Mouse (Mus musculus): Measurements from ENCODE around the gene Gcnt4. TPM values are rescaled to one million over a fixed set of nuclear protein-coding genes. Genes with fewer than 3 reads are reported as not detected.

Gene Gcnt4
- polyA plus RNA-seq, 1 experiment from 2014 or later, result 0.54 TPM

DNA sequence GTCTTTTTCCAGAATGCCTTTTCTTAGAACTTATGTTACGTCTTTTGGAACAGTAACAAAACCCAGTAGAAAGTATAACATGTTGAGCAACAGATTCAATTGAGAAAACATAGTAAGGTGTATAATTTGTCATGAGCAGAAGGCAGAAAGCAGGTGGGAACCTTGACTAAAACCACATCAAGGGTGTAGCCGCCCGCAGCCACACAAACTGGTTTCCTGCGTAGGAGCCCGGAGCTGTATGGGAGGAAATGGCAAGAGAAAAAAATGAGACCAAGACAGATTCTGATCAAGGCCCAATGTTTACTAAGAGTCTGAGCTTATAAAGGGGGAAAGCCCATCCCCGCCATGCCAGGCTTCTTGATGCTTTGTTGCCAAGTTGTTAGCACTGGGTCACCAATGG lies 32.0 kb downstream of the Gcnt4 start:
- no peaks in the 10 kb centered on the region for H3K27me3 ChIP-seq
- H3K27ac ChIP-seq, result no peak overlapping the region
- ATAC-seq (ENCODE audit: low read depth), result no peak
- 0 out of 2 replicates have a peak, but pooled peaks cover 4% of the 10 kb centered on the region for H3K4me1 ChIP-seq (replicated peaks)
- H3K9ac ChIP-seq, result no peak overlapping the region
- 32% methylated on average over 6 of the region's 6 CpGs for WGBS (ENCODE audit: insufficient replicate concordance)
- H3K36me3 ChIP-seq, result no peaks in the 10 kb centered on the region
- no peaks in the 10 kb centered on the region for H3K9me3 ChIP-seq (replicated peaks)
- H3K4me3 ChIP-seq (replicated peaks), result no peak overlapping the region
- DNase-seq, result no peak
- H3K4me2 ChIP-seq, result no peak overlapping the region

DNA sequence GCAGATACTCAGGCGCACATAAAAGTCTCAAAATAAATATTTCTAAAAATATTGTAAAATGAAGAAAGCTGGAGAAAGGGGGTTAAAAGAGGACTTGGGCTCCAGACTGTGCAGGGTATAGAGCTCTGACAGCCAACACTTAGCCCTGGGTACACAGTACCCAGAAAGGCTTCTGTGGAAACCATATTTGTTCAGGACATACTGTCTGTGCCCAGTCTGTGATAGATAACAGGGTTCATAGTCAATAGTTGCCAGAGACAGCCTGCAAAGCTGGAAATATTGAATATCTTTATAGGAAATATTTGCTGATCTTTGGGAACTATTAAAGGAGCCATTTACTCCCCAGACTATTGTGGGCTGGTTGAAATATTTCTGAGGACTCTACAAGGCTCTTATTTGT lies 35.5 kb downstream of the Gcnt4 start:
- ATAC-seq (ENCODE audit: low read depth) (no peak), DNase-seq (no peak)

DNA sequence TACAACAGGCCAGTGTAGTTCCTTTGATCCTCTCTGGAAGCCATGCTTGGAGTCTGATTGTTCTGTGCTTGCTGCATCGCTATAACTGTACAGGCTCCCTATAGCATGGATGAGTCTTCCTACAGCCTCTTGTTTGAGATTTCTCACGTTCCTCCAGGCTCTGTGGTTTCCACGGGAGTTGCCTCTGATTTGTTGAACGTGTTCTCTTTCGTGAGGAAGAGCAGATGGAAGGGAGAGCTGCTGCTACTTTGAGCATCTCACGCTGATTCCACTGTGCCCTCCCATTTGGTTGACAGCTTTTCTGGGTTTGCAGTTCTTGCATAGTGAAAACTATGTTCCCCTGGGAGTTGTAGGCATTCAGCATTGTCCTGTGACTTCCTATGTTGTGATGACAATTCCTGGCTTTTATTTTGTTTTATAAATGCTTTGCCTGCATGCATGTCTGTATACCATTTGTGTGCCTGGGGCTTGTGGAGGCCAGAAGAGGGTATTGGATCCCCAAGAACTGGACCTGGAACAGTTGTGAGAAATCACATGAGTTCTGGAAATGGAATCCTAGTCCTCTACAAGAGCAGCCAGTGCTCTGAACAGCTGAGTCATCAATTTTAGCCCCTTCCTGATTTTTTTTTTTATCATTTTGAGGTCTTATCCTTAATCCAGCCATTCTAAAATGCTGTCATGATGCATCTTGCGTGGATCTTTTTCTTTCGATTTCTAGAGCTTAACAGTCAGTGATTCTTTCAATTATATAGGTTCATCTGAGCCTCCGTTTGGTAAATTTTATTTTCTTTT lies 37.1 kb downstream of the Gcnt4 start:
- Histone ChIP-seq H3K4me3 (replicated peaks) (no peak overlapping the region), H3K4me1 (replicated peaks) (peaks cover 11% of the 10 kb centered on the region), H3K4me2 (no peak overlapping the region), H3K36me3 (no peaks in the 10 kb centered on the region), H3K27me3 (no peaks in the 10 kb centered on the region), H3K9me3 (replicated peaks) (no peaks in the 10 kb centered on the region), H3K27ac (no peak overlapping the region), H3K9ac (no peak overlapping the region)
- 60% methylated on average over 9 of the region's 9 CpGs for WGBS (ENCODE audit: insufficient replicate concordance)
- DNase-seq (no peak), ATAC-seq (ENCODE audit: low read depth) (no peak)

More for the DNA sequence above, 35.5 kb downstream of the Gcnt4 start:
- 62% methylated on average over 1 of the region's 1 CpGs for WGBS (ENCODE audit: insufficient replicate concordance)
- Histone ChIP-seq H3K9ac (no peak overlapping the region), H3K4me2 (no peak overlapping the region), H3K4me3 (replicated peaks) (no peak overlapping the region), H3K36me3 (no peaks in the 10 kb centered on the region), H3K27ac (no peak overlapping the region), H3K9me3 (replicated peaks) (no peaks in the 10 kb centered on the region), H3K4me1 (replicated peaks) (0 out of 2 replicates have a peak, but pooled peaks cover 4% of the 10 kb centered on the region), H3K27me3 (no peaks in the 10 kb centered on the region)

DNA sequence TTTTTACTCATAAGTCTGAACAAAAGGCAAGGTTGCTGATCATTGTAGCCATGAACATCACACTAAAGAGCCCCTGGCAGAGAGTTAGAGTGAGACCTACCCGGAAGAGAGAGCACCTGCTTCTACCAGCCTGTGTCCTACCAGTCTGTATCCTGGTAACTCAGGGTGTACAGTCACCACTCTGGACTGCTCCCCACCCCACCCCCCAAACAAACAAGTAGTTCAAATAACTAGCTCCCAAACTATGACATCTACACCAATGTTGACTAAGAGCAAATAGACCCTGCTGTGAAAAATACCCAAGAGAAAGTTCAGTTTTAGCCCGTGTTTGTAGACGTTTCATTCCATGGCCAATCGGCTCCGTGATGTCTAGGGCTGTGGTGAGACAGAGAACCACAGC lies 38.3 kb downstream of the Gcnt4 start:
- ATAC-seq (ENCODE audit: low read depth) (peak; percentile 73), DNase-seq (no peak)
- 72% methylated on average over 5 of the region's 5 CpGs for WGBS (ENCODE audit: insufficient replicate concordance)
- Histone ChIP-seq H3K27ac (peak overlapping the region; percentile 20; the same call in 1 of the 2 replicates), H3K36me3 (no peaks in the 10 kb centered on the region), H3K9me3 (replicated peaks) (no peaks in the 10 kb centered on the region), H3K4me1 (replicated peaks) (peaks cover 18% of the 10 kb centered on the region), H3K27me3 (no peaks in the 10 kb centered on the region), H3K4me2 (no peak overlapping the region), H3K9ac (no peak overlapping the region), H3K4me3 (replicated peaks) (no peak overlapping the region)

DNA sequence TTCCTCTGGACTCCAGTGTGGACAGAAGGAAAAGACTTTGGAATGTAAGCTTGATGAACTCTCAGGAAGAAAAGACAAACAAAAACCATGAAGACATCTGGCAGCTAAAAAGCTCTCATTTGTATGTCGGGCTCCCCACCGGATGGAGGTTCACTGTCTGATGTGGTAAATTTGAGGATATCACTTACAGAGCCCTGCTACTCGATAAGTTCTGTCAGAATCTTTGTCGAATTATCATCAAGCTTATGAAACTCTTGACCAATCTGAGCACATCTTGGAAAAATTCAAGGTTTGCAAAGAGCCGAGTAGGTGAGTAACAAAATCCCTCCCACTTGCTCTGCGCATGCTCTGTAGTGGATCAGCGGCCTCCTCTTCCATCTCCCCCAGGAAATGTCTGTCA lies 40.5 kb downstream of the Gcnt4 start:
- Histone ChIP-seq H3K4me3 (replicated peaks) (no peak overlapping the region), H3K36me3 (no peaks in the 10 kb centered on the region), H3K27me3 (no peaks in the 10 kb centered on the region), H3K9ac (no peak overlapping the region), H3K9me3 (replicated peaks) (no peaks in the 10 kb centered on the region), H3K4me2 (no peak overlapping the region), H3K27ac (no peak overlapping the region), H3K4me1 (replicated peaks) (peaks cover 16% of the 10 kb centered on the region)
- ATAC-seq (ENCODE audit: low read depth) (no peak), DNase-seq (no peak)
- WGBS (ENCODE audit: insufficient replicate concordance), result 77% methylated on average over 7 of the region's 7 CpGs

DNA sequence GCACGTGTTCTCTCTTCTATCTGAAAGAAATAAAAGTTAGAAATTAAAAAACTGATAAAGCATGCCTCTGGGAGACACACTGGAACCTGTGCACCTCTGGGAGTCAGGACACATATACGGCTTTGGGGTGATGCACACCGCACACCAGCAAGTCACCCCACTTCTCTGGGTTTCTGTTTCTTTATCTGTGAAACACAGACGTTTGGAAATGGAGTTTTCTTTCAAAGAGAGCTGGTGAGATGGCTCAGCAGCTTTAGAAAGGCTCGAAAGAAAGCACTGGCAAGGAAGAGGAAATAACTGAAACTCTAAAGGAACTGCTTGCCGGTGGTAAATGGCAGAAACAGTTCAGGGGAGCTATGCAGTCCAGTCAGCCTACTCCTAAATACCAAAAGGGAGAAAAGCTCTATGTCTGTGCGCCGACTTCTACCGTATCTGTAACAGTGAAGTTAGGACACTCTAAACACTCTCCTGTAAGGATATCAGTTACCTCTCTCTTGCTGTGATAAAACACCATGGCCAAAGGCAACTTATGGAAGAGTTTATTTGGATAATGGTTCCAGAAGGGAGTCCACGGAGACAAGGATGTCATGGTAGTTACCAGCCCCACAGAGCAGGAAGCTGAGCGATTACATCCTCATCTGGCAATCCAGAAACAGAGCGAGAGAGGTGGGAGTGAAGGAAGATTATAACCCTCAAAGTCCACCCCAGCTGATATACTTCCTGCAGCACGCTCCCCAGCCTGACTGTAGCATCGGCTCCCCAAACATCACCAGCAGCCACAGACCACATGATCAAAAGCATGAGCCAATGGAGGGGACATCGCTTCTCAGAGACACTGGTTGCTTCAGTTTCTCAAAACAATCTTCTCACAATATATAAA lies 42.0 kb downstream of the Gcnt4 start:
- peak overlapping the region; percentile 26; the same call in 1 of the 2 replicates for H3K9ac ChIP-seq
- peak overlapping the region; percentile 77 for H3K27ac ChIP-seq
- H3K9me3 ChIP-seq (replicated peaks), result no peaks in the 10 kb centered on the region
- DNase-seq (no peak), ATAC-seq (ENCODE audit: low read depth) (peak; percentile 79)
- H3K4me3 ChIP-seq (replicated peaks), result no peak overlapping the region
- H3K4me2 ChIP-seq, result peak overlapping the region; percentile 44
- H3K36me3 ChIP-seq, result no peaks in the 10 kb centered on the region
- peaks cover 26% of the 10 kb centered on the region for H3K4me1 ChIP-seq (replicated peaks)
- no peaks in the 10 kb centered on the region for H3K27me3 ChIP-seq
- WGBS (ENCODE audit: insufficient replicate concordance), result 42% methylated on average over 15 of the region's 15 CpGs

DNA sequence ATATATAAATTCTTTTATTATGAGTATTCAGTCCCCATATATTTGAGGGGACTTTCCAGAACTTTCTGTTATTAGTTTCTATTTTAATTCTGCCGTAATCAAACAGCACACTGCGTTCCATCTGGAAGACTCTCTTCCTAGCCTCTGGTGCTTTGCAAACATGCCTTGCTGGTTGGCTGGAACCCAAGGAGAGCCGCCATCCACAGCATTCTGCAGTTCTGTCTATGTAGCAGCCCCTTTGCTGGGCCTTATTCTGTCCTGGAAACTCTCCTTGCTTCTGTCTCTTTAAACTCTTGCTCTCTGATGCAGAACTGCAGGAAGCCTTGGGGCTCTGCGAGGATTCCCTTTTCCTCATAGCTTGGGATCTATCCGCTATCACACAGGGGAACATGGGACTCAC lies 42.6 kb downstream of the Gcnt4 start:
- Histone ChIP-seq H3K4me2 (no peak overlapping the region), H3K27me3 (no peaks in the 10 kb centered on the region), H3K27ac (no peak overlapping the region; the same call in 1 of the 2 replicates), H3K9ac (no peak overlapping the region), H3K4me3 (replicated peaks) (no peak overlapping the region), H3K4me1 (replicated peaks) (peaks cover 33% of the 10 kb centered on the region), H3K36me3 (no peaks in the 10 kb centered on the region), H3K9me3 (replicated peaks) (no peaks in the 10 kb centered on the region)
- no peak for ATAC-seq (ENCODE audit: low read depth)
- no peak for DNase-seq
- 82% methylated on average over 5 of the region's 5 CpGs for WGBS (ENCODE audit: insufficient replicate concordance)

DNA sequence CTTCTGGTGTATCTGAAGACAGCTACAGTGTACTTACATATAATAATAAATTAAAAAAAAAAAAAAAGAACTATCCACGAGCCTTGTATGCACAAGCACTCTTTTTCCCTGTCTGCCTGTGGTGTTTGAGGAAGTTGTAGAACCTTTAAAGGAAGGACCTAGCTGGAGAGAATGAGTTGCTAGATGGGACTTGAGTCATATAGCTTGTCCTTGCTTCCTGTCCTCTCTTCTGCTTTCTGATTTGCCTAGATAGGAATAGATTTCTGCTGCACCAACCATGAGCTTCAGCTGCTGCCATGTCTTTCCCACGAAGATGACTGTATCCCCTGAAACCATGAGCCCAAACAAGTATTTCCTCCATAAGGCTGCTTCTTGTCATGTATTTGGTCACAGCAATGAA lies 43.3 kb downstream of the Gcnt4 start:
- H3K27ac ChIP-seq, result no peak overlapping the region
- WGBS (ENCODE audit: insufficient replicate concordance), result 56% methylated on average over 2 of the region's 2 CpGs
- H3K9ac ChIP-seq, result no peak overlapping the region
- H3K9me3 ChIP-seq (replicated peaks), result no peaks in the 10 kb centered on the region
- no peak overlapping the region for H3K4me3 ChIP-seq (replicated peaks)
- H3K36me3 ChIP-seq, result no peaks in the 10 kb centered on the region
- no peak overlapping the region for H3K4me2 ChIP-seq
- H3K27me3 ChIP-seq, result no peaks in the 10 kb centered on the region
- ATAC-seq (ENCODE audit: low read depth) (no peak), DNase-seq (no peak)
- peaks cover 40% of the 10 kb centered on the region for H3K4me1 ChIP-seq (replicated peaks)

DNA sequence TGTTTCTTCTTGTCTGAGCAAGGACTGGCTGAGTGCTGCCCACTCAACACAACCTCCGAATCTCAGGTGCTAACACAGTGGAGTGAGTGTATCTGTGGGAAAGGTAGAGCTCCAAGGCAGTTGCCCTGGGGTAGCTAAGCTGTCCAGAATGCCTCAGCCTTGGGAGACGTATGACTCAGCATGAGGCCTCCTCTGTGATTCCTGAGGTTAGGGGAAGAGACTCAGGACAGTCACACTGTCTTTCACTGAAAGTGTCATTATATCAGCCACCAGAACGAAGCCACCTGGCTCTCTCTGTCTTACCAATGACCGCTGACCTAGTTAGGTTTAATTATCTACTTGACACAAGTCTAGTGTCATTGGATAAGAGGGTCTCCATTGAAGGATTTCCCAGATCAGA lies 46.6 kb downstream of the Gcnt4 start:
- H3K27ac ChIP-seq, result peak overlapping the region; percentile 83
- no peaks in the 10 kb centered on the region for H3K36me3 ChIP-seq
- H3K9me3 ChIP-seq (replicated peaks), result no peaks in the 10 kb centered on the region
- H3K9ac ChIP-seq, result no peak overlapping the region
- peak overlapping the region; percentile 59 for H3K4me2 ChIP-seq
- DNase-seq (no peak), ATAC-seq (ENCODE audit: low read depth) (no peak)
- H3K4me3 ChIP-seq (replicated peaks), result no peak overlapping the region
- no peaks in the 10 kb centered on the region for H3K27me3 ChIP-seq
- WGBS (ENCODE audit: insufficient replicate concordance), result 54% methylated on average over 4 of the region's 4 CpGs
- peaks cover 42% of the 10 kb centered on the region for H3K4me1 ChIP-seq (replicated peaks)

DNA sequence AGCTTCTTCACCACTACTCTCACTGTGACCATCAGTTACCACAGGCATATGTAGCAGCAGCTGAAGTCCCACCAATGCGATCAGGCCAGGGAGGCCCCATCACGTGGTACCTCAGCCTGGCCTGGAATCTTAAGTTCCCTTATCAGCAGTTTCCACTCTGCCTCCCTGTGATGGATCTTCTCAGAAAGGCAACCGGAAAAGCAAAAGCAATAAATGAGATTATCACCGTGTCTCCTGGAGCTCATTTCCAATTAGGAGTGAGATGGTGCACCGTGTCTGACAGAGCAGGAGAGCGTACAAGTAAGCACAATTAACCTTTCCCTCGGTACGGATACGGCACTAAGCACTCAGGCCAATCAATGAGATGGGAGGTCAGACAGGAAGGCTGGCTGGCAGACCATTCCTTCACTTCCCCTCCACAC lies 47.4 kb downstream of the Gcnt4 start:
- peak overlapping the region; percentile 59 for H3K4me2 ChIP-seq
- H3K9me3 ChIP-seq (replicated peaks), result no peaks in the 10 kb centered on the region
- peak; percentile 97 for ATAC-seq (ENCODE audit: low read depth)
- H3K4me3 ChIP-seq (replicated peaks), result peak overlapping the region; percentile 39
- H3K36me3 ChIP-seq, result no peaks in the 10 kb centered on the region
- H3K27ac ChIP-seq, result peak overlapping the region; percentile 83
- DNase-seq, result peak; percentile 63
- peaks cover 34% of the 10 kb centered on the region for H3K4me1 ChIP-seq (replicated peaks)
- H3K27me3 ChIP-seq, result no peaks in the 10 kb centered on the region
- peak overlapping the region; percentile 53; the same call in 1 of the 2 replicates for H3K9ac ChIP-seq
- WGBS (ENCODE audit: insufficient replicate concordance), result 21% methylated on average over 9 of the region's 9 CpGs

DNA sequence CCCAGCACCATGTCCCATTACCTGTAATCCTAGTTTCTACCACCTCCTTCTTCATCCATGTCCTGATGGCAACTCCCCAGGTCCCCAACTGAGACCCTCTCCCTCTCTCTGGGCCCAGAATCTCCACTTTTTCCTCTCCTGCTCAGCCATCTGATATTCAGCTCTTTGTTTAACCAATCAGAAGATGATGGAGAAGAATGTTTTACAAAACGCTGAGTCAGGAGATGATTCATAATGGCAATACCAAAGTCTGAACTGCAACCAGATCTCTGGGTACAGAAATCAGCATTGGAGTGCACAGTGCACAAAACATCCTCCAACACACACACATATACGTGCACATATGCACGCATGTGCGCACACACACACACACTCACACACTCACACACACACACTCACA lies 48.8 kb downstream of the Gcnt4 start:
- no peaks in the 10 kb centered on the region for H3K36me3 ChIP-seq
- H3K9me3 ChIP-seq (replicated peaks), result no peaks in the 10 kb centered on the region
- ATAC-seq (ENCODE audit: low read depth), result no peak
- H3K4me1 ChIP-seq (replicated peaks), result peaks cover 30% of the 10 kb centered on the region
- WGBS (ENCODE audit: insufficient replicate concordance), result 70% methylated on average over 4 of the region's 4 CpGs
- no peak overlapping the region for H3K27ac ChIP-seq
- no peak for DNase-seq
- no peak overlapping the region for H3K9ac ChIP-seq
- H3K4me3 ChIP-seq (replicated peaks), result no peak overlapping the region
- H3K27me3 ChIP-seq, result no peaks in the 10 kb centered on the region
- no peak overlapping the region for H3K4me2 ChIP-seq
